Mouse (Mus musculus) liver, embryonic 18 days (tissue): ENCODE measurements around the gene Olfr183. TPM values are rescaled to one million over a fixed set of nuclear protein-coding genes. Genes with fewer than 3 reads are reported as not detected.

Experiments
- polyA plus RNA-seq: library from polyadenylated mRNA; depleted of rRNA; stranded (reverse); fragments of >200 nt; gene quantifications from 2 replicates; pipeline ENCODE4 v1.2.3, GENCODE M21; 2012; rRNA removed

The Olfr183 gene
- not detected in 2 replicates for polyA plus RNA-seq

GRCm38 (mm10) chr16:58995057-58995456 is at the start of gene Olfr183:
Gene Olfr183 (plus strand): TSS chr16:58995357.

GRCm38 (mm10) chr16:59030191-59030590 is 35.0 kb downstream of the Olfr183 start, which contains the start of gene Olfr186:
Gene Olfr186 (minus strand): TSS chr16:59030291.

GRCm38 (mm10) chr16:59039710-59040109 is 44.6 kb downstream of the Olfr183 start, which contains the start of gene Olfr187:
Gene Olfr187 (minus strand): TSS chr16:59039767.

Other genes starting within 250 kb of the Olfr183 start
- gene Olfr172, start 232.2 kb upstream of the Olfr183 start, polyA plus RNA-seq, result not detected in 2 replicates
- gene Olfr173, start 195.1 kb upstream of the Olfr183 start, polyA plus RNA-seq, result not detected in 2 replicates
- gene Olfr175-ps1, start 168.6 kb upstream of the Olfr183 start, polyA plus RNA-seq, result not detected in 2 replicates
- gene Olfr177, start 120.6 kb upstream of the Olfr183 start, polyA plus RNA-seq, result not detected in 2 replicates
- not detected in 2 replicates for gene Olfr178, start 103.3 kb upstream of the Olfr183 start, polyA plus RNA-seq
- gene Olfr181, start 66.6 kb upstream of the Olfr183 start, polyA plus RNA-seq, result not detected in 2 replicates
- not detected in 2 replicates for gene Olfr180, start 66.0 kb upstream of the Olfr183 start, polyA plus RNA-seq
- not detected in 2 replicates for gene Olfr186, start 34.9 kb downstream of the Olfr183 start, polyA plus RNA-seq
- not detected in 2 replicates for gene Olfr187, start 44.4 kb downstream of the Olfr183 start, polyA plus RNA-seq
- gene Olfr190, start 82.6 kb downstream of the Olfr183 start, polyA plus RNA-seq, result not detected in 2 replicates
- not detected in 2 replicates for gene Olfr191, start 94.5 kb downstream of the Olfr183 start, polyA plus RNA-seq
- gene Olfr193, start 116.5 kb downstream of the Olfr183 start, polyA plus RNA-seq, result not detected in 2 replicates
- not detected in 2 replicates for gene Olfr194, start 125.7 kb downstream of the Olfr183 start, polyA plus RNA-seq
- not detected in 2 replicates for gene Olfr195, start 151.7 kb downstream of the Olfr183 start, polyA plus RNA-seq
- gene Olfr196, start 175.1 kb downstream of the Olfr183 start, polyA plus RNA-seq, result not detected in 2 replicates
- not detected in 2 replicates for gene Olfr198, start 208.2 kb downstream of the Olfr183 start, polyA plus RNA-seq
- not detected in 2 replicates for gene Olfr199, start 224.4 kb downstream of the Olfr183 start, polyA plus RNA-seq